Mouse (Mus musculus): ENCODE measurements around the gene Iqck.

- TF ChIP-seq POLR2A (IDR thresholded peaks at IDR 0.05; ENCODE audit: borderline replicate concordance, insufficient read depth, low read length), result no peak
- no peak for TF ChIP-seq CTCF (IDR thresholded peaks at IDR 0.05; ENCODE audit: borderline replicate concordance, insufficient read depth, low read depth, low read length)
These were observed 133.8 kb downstream of the Iqck start for GRCm38 (mm10) chr7:118989275-118989856.

Measured in cerebellum, adult 2 months (tissue).